Comparison of ENCODE assay signal across 13 mouse cellular contexts in genomic region chr16:10656461-10656860, GRCm38 (mm10).
DNase-seq lines count a peak whose midpoint lies in the region; ATAC-seq and TF ChIP-seq lines count a peak whose summit lies in the region.
"Had no signal": no experiment of that assay in that cellular context is flagged by ENCODE, and none has a peak within 500 bp of the region (broad histone marks: within the 10 kb centered on the region; RNA-seq: fewer than 3 reads in every experiment).

No protein-coding gene starts in this region.

- no peaks in the 10 kb centered on the region for H3K36me3 ChIP-seq in embryonic facial prominence, embryonic 14.5 days (ENCODE audit: control insufficient read depth, insufficient read depth, low read length)
- H3K36me3 ChIP-seq in embryonic facial prominence, embryonic 10.5 days (replicated peaks), result no peaks in the 10 kb centered on the region
- no peaks in the 10 kb centered on the region for H3K36me3 ChIP-seq in kidney, postnatal 0 days (ENCODE audit: insufficient read depth, low read length)
- H3K36me3 ChIP-seq in limb, embryonic 12.5 days, result no peaks in the 10 kb centered on the region
- H3K36me3 ChIP-seq: heart, embryonic 13.5 days had no signal

- no peak for DNase-seq in embryonic facial prominence, embryonic 14.5 days (ENCODE audit: low spot score)
- no peak for DNase-seq in embryonic facial prominence, embryonic 10.5 days (ENCODE audit: low spot score)
- DNase-seq in kidney, postnatal 0 days (ENCODE audit: low spot score), result peak; percentile 69
- no peak for DNase-seq in kidney, adult 8-10 months
- DNase-seq in layer of hippocampus, postnatal 10 days (ENCODE audit: low spot score in 2 of 2), result no peak
- DNase-seq: cerebellum, adult 9-10 months; lung, adult 18-20 months; thymus, postnatal 4 days had no signal

- H3K9me3 ChIP-seq in embryonic facial prominence, embryonic 14.5 days (ENCODE audit: control insufficient read depth, low read length), result no peaks in the 10 kb centered on the region
- no peaks in the 10 kb centered on the region for H3K9me3 ChIP-seq in embryonic facial prominence, embryonic 10.5 days
- H3K9me3 ChIP-seq in kidney, postnatal 0 days (replicated peaks; ENCODE audit: low read length), result no peaks in the 10 kb centered on the region
- no peaks in the 10 kb centered on the region for H3K9me3 ChIP-seq in limb, embryonic 12.5 days
- H3K9me3 ChIP-seq: heart, embryonic 13.5 days had no signal

- WGBS in embryonic facial prominence, embryonic 14.5 days, result 25% methylated on average over 2 of the region's 2 CpGs
- WGBS in embryonic facial prominence, embryonic 10.5 days, result 34% methylated on average over 2 of the region's 2 CpGs
- WGBS in kidney, postnatal 0 days, result 12% methylated on average over 2 of the region's 2 CpGs
- WGBS in limb, embryonic 12.5 days, result 11% methylated on average over 2 of the region's 2 CpGs

- peak overlapping the region; percentile 36; the same call in 1 of the 2 replicates for H3K27ac ChIP-seq in embryonic facial prominence, embryonic 14.5 days (replicated peaks; ENCODE audit: low read depth, low read length)
- no peak overlapping the region for H3K27ac ChIP-seq in embryonic facial prominence, embryonic 10.5 days (replicated peaks)
- H3K27ac ChIP-seq in kidney, postnatal 0 days, result peak overlapping the region; percentile 36
- peak overlapping the region; percentile 24; the same call in 1 of the 2 replicates for H3K27ac ChIP-seq in cortical plate, adult 2 months (ENCODE audit: insufficient read depth, low read length)
- 0 out of 2 replicates have a peak overlapping the region, but pooled peaks have one; percentile 56 for H3K27ac ChIP-seq in limb, embryonic 12.5 days
- H3K27ac ChIP-seq: heart, embryonic 13.5 days had no signal

- no peak for ATAC-seq in embryonic facial prominence, embryonic 14.5 days (ENCODE audit: low read depth)
- no peak for ATAC-seq in kidney, postnatal 0 days (replicated peaks; ENCODE audit: low FRiP score, low read depth)
- ATAC-seq in limb, embryonic 12.5 days (ENCODE audit: insufficient number of reproducible peaks, insufficient read depth, low FRiP score, low TSS enrichment, low read depth), result no peak
- no peak for ATAC-seq in monocyte, adult 5-6 weeks (replicated peaks; ENCODE audit: insufficient number of reproducible peaks, low FRiP score, low TSS enrichment, poor library complexity, severe bottlenecking)

- H3K4me1 ChIP-seq in embryonic facial prominence, embryonic 14.5 days (ENCODE audit: control insufficient read depth, insufficient read depth, low read length), result peaks cover 24% of the 10 kb centered on the region
- H3K4me1 ChIP-seq in embryonic facial prominence, embryonic 10.5 days, result peaks cover 32% of the 10 kb centered on the region
- peaks cover 16% of the 10 kb centered on the region; the same call in 1 of the 2 replicates for H3K4me1 ChIP-seq in kidney, postnatal 0 days (replicated peaks; ENCODE audit: insufficient read depth, low read length)
- H3K4me1 ChIP-seq in cortical plate, adult 2 months (ENCODE audit: control insufficient read depth, insufficient read depth, low read length), result peaks cover 22% of the 10 kb centered on the region
- H3K4me1 ChIP-seq in limb, embryonic 12.5 days (replicated peaks), result peaks cover 20% of the 10 kb centered on the region

- TF ChIP-seq CTCF in kidney, postnatal 0 days (IDR thresholded peaks at IDR 0.05; ENCODE audit: low read depth), result no peak
- TF ChIP-seq CTCF in cortical plate, adult 2 months (IDR thresholded peaks at IDR 0.05; ENCODE audit: extremely low read depth, insufficient read depth, low read length), result no peak

- H3K4me3 ChIP-seq in embryonic facial prominence, embryonic 14.5 days (ENCODE audit: low read depth, low read length), result no peak overlapping the region
- H3K4me3 ChIP-seq in embryonic facial prominence, embryonic 10.5 days, result no peak overlapping the region
- no peak overlapping the region for H3K4me3 ChIP-seq in kidney, postnatal 0 days (replicated peaks; ENCODE audit: low read depth, low read length)
- H3K4me3 ChIP-seq in cortical plate, adult 2 months (ENCODE audit: insufficient read depth, low read length), result no peak overlapping the region
- H3K4me3 ChIP-seq in limb, embryonic 12.5 days (replicated peaks), result no peak overlapping the region
- H3K4me3 ChIP-seq: heart, embryonic 13.5 days had no signal

- H3K9ac ChIP-seq in embryonic facial prominence, embryonic 14.5 days (ENCODE audit: low read depth, low read length), result no peak overlapping the region
- H3K9ac ChIP-seq in kidney, postnatal 0 days (ENCODE audit: low read depth, low read length), result no peak overlapping the region
- no peak overlapping the region for H3K9ac ChIP-seq in limb, embryonic 12.5 days (replicated peaks)
- H3K9ac ChIP-seq: heart, embryonic 13.5 days had no signal

- no peaks in the 10 kb centered on the region for H3K27me3 ChIP-seq in embryonic facial prominence, embryonic 14.5 days (replicated peaks; ENCODE audit: control insufficient read depth, insufficient read depth, low read length)
- no peaks in the 10 kb centered on the region for H3K27me3 ChIP-seq in embryonic facial prominence, embryonic 10.5 days (replicated peaks; ENCODE audit: low read depth, poor library complexity, severe bottlenecking)
- H3K27me3 ChIP-seq in kidney, postnatal 0 days (ENCODE audit: insufficient read depth, low read length), result no peaks in the 10 kb centered on the region
- 0 out of 2 replicates have a peak, but pooled peaks cover 5% of the 10 kb centered on the region for H3K27me3 ChIP-seq in limb, embryonic 12.5 days
- H3K27me3 ChIP-seq: heart, embryonic 13.5 days had no signal

- H3K4me2 ChIP-seq in embryonic facial prominence, embryonic 14.5 days (ENCODE audit: low read depth, low read length), result no peak overlapping the region
- 0 out of 2 replicates have a peak overlapping the region, but pooled peaks have one; percentile 0 for H3K4me2 ChIP-seq in kidney, postnatal 0 days (ENCODE audit: low read length)
- peak overlapping the region; percentile 8; the same call in 1 of the 2 replicates for H3K4me2 ChIP-seq in limb, embryonic 12.5 days
- H3K4me2 ChIP-seq: heart, embryonic 13.5 days; midbrain, embryonic 11.5 days had no signal

- no peak for TF ChIP-seq POLR2A in cortical plate, adult 2 months (IDR thresholded peaks at IDR 0.05; ENCODE audit: extremely low read depth, insufficient read depth, low read length)
